Mouse (Mus musculus) natural killer cell, adult 2 months (primary cell): ENCODE measurements at regions not wholly inside any gene's neighbourhood (a gene's known extent, or its start where the extent isn't known, plus 50 kb on each side); places are given as distances from the start of the nearest gene placed in this dataset.

Experiments used
- DNase-seq, 2 experiments: peaks; one replicate each; pipeline ENCODE4 v3.0.0; 2022; ENCODE audit warnings: low spot score in 2 of 2

GRCm38 (mm10) chr1:130524744-130525143 is 62.2 kb upstream of the Cd55 start:
- DNase-seq, result no peak

GRCm38 (mm10) chr1:130517868-130518267 is 55.3 kb upstream of the Cd55 start:
- no peak for DNase-seq

GRCm38 (mm10) chr1:130516641-130517040 is 54.1 kb upstream of the Cd55 start:
- DNase-seq, result peak in 1 of 2 experiments; percentile 23

GRCm38 (mm10) chr1:130515316-130515715 is 52.8 kb upstream of the Cd55 start:
- DNase-seq, result no peak

DNA sequence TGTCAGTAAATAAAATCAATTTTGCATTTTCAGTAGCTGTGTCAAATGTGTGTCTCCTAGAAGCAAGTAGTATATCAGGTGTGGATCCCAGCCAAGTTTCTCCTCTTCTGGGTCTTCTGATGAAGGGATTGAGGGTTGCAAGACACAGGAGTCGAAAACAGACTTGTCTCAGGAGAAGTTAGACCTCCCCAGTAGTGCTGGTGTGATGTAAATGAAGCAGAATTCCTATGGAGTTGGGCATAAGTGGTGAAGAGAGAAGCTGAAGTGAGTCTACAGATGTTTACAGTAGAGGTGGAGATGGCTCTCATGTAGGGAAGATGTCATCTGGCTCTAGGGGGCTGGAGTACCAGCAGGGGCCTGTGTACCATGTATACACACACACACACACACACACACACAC is 50.9 kb upstream of the Cd55 start:
- DNase-seq, result no peak

DNA sequence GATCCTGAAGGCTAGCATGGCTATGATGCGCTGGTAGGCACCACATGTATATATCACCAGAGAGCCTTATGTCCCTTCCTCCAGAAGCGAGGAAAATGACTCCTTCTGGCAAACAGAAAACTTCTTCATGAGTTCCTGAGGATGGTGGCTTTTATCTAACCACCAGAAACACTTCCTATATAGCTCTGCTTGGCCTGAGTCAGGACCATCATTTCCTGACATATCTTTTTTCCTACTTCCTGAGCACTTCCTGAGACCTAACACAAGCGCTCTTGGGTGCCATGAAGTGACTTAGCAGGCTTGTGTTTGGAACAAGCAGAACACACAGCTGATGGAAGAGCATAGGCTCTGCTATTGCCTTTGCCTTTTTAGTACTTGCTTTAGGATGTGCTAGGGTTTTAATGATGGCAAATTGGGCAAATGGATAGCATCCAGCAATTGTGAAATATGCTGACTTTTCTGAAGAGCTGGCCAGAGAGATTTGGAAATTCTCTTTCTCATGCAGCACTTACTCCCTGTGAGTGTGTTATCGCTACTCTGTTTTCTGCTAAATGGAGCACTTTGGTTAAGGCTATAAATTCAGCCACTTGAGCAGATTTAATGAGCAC is 50.4 kb upstream of the Cd55 start:
- DNase-seq, result no peak
